Mouse (Mus musculus) G1E (cell line): ENCODE data around the gene Ino80.

Experiments
- CTCF ChIP-seq: IDR thresholded peaks from 2 replicates; pipeline ENCODE4 v1.5.1; 2012; ENCODE audit warnings: low read depth, low read length, inconsistent platforms, mixed read lengths
- GATA1 ChIP-seq: IDR thresholded peaks from 2 replicates; pipeline ENCODE4 v1.6.1; 2012; ENCODE audit warnings: borderline replicate concordance, low read length, inconsistent platforms, mixed read lengths
- POLR2AphosphoS5 ChIP-seq: IDR thresholded peaks from 2 replicates; pipeline ENCODE4 v1.6.1; 2012; ENCODE audit warnings: low read depth, low read length, inconsistent platforms; ENCODE audit not compliant: insufficient replicate concordance

DNA sequence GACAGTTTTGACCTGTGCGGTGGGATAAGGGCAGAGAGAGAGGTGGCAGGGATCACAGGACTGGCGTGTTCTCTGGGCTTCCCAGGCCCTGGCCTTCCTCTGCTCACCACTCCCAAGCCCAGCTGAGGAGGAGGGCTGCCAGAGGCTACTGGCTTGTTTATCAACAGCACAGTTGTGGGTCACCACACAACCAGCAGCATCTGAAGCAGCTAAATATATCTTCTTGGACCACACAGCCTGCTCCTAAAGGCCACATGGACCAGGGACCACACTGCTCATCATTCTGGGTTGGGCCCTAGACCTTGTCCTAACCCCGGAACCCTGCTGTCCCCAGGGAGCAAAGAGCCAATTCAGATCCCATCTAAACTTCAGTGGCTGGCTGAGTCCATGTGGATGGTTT lies 112.5 kb downstream of the Ino80 start:
- TF ChIP-seq CTCF (no peak), GATA1 (no peak), POLR2AphosphoS5 (no peak)
